Mouse (Mus musculus) cortical plate, adult 2 months (tissue): Measurements from ENCODE around the gene Lyrm7. TPM values are rescaled to one million over a fixed set of nuclear protein-coding genes. Genes with fewer than 3 reads are reported as not detected.

Source experiments
- H3K27ac ChIP-seq: fragments of 200-500 bp; 2 replicates; pipeline ENCODE4 v1.5.1; 2012; ENCODE audit warnings: low read length, control low read depth, inconsistent platforms; ENCODE audit not compliant: insufficient read depth
- H3K4me1 ChIP-seq: fragments of 200-500 bp; 2 replicates; pipeline ENCODE4 v1.6.1; 2011; ENCODE audit warnings: low read length; ENCODE audit not compliant: control insufficient read depth, insufficient read depth
- H3K4me3 ChIP-seq: fragments of 200-500 bp; 2 replicates; pipeline ENCODE4 v1.5.1; 2011; ENCODE audit warnings: mild to moderate bottlenecking, low read length, control low read depth; ENCODE audit not compliant: insufficient read depth
- CTCF ChIP-seq: fragments of 200-500 bp; IDR thresholded peaks from 2 replicates; pipeline ENCODE4 v1.5.1; 2011; ENCODE audit warnings: mild to moderate bottlenecking, control low read depth, low read length; ENCODE audit not compliant: insufficient read depth; ENCODE audit errors: extremely low read depth
- POLR2A ChIP-seq: fragments of 200-500 bp; IDR thresholded peaks from 2 replicates; pipeline ENCODE4 v1.6.1; 2011; ENCODE audit warnings: mild to moderate bottlenecking, low read length, control low read depth; ENCODE audit not compliant: insufficient read depth; ENCODE audit errors: extremely low read depth
- polyA plus RNA-seq: library from polyadenylated mRNA; depleted of rRNA; stranded (reverse); fragments of >200 nt; gene quantifications from 2 replicates; pipeline ENCODE4 v1.2.3, GENCODE M21; 2012; rRNA removed

Lyrm7 gene
- 24.4 and 25.1 TPM in 2 replicates for polyA plus RNA-seq

- peak within 1 kb of the TSS; percentile 84 for H3K27ac ChIP-seq
- no peaks in the 10 kb centered on the region for H3K4me1 ChIP-seq
- peak within 1 kb of the TSS; percentile 76 for H3K4me3 ChIP-seq
- TF ChIP-seq POLR2A (peak; percentile 79), CTCF (no peak)
These were observed at the start of gene Lyrm7 for GRCm38 (mm10) chr11:54860256-54861038. Gene Lyrm7, minus strand, starts transcription at chr11:54860916.

DNA sequence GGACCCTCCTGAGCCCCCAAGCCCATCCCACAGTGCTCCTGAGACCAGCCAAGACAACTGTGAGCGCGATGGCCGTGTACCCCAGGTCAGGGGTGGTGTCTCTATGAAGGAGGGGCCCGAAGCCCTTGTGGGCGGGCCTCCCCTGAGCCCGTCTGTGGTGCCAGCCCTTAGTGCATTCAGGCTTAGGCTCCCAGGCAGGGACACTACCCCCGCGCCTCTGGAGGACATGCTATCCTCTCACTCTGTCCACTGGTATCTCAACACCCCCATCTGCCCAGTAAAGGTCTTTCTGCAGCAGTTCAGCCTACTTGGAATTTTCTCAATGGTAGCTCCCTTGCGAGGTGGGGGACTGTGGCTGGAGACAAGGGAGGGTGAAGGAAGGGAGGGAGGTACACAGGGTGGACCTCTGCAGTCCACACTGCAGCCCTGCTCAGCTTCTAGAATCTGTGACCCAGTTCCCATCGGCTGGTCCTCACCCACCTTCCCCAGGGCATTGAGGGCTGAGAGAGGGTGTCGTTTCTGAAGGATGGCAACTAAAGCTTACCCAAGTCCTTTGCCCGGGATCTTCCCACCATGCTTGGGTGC lies 49.5 kb upstream of the Lyrm7 start:
- Histone ChIP-seq H3K27ac (no peak overlapping the region), H3K4me1 (no peaks in the 10 kb centered on the region; the same call in 1 of the 2 replicates), H3K4me3 (no peak overlapping the region)
- TF ChIP-seq POLR2A (no peak), CTCF (no peak)

DNA sequence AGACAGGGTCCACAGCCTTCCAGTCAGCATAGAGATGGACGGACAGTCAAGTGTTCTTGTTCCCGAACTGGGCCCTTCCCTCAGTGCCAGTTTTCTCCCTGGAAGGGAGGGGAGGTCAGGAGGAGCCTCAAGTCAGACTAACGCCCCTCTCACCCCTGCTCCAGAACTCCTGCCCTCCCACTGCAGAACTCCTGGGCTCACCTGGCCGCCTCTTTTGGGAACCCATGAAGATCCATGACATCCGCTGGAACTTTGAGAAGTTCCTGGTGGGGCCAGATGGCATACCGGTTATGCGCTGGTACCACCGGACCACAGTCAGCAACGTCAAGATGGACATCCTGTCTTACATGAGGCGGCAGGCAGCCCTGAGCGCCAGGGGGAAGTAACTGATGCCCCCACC lies 48.6 kb upstream of the Lyrm7 start:
- TF ChIP-seq POLR2A, result no peak
- no peak for TF ChIP-seq CTCF
- H3K27ac ChIP-seq, result no peak overlapping the region
- no peak overlapping the region for H3K4me3 ChIP-seq
- H3K4me1 ChIP-seq, result no peaks in the 10 kb centered on the region; the same call in 1 of the 2 replicates

- Histone ChIP-seq H3K4me3 (no peak overlapping the region), H3K27ac (no peak overlapping the region), H3K4me1 (no peaks in the 10 kb centered on the region; the same call in none of the 2 replicates)
- TF ChIP-seq CTCF (no peak), POLR2A (no peak)
These were observed 46.5 kb upstream of the Lyrm7 start for GRCm38 (mm10) chr11:54907259-54907658.

GRCm38 (mm10) chr11:54906466-54906865 lies 45.8 kb upstream of the Lyrm7 start:
- TF ChIP-seq POLR2A, result no peak
- no peak for TF ChIP-seq CTCF
- Histone ChIP-seq H3K4me1 (no peaks in the 10 kb centered on the region; the same call in none of the 2 replicates), H3K27ac (no peak overlapping the region), H3K4me3 (no peak overlapping the region)

- TF ChIP-seq CTCF, result no peak
- TF ChIP-seq POLR2A, result no peak
- H3K4me3 ChIP-seq, result no peak overlapping the region
- H3K27ac ChIP-seq, result no peak overlapping the region
These were observed 45.2 kb upstream of the Lyrm7 start for GRCm38 (mm10) chr11:54905931-54906330.

DNA sequence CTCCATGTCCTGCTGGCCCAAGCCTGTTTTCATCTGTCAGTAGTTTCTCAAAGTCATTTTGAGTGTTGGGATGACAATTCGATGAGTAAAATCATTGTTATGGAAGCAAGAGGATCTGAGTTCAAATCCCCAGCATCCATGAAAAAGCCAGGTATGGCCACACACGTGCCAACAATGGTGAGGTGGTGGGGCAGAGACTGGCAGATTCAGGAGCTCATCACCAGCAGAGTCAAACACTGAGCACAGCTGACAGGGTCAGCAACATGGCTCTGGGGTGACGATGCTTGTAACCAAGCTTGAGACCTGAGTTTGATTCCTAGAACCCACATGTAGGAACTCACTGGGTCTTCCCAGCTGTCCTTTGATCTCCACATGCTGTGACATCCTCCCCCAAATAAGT lies 44.4 kb upstream of the Lyrm7 start:
- H3K27ac ChIP-seq, result no peak overlapping the region
- no peak overlapping the region for H3K4me3 ChIP-seq
- no peak for TF ChIP-seq POLR2A
- TF ChIP-seq CTCF, result no peak
- no peaks in the 10 kb centered on the region; the same call in 1 of the 2 replicates for H3K4me1 ChIP-seq

More at GRCm38 (mm10) chr11:54905931-54906330, 45.2 kb upstream of the Lyrm7 start:
- H3K4me1 ChIP-seq, result no peaks in the 10 kb centered on the region; the same call in 1 of the 2 replicates

DNA sequence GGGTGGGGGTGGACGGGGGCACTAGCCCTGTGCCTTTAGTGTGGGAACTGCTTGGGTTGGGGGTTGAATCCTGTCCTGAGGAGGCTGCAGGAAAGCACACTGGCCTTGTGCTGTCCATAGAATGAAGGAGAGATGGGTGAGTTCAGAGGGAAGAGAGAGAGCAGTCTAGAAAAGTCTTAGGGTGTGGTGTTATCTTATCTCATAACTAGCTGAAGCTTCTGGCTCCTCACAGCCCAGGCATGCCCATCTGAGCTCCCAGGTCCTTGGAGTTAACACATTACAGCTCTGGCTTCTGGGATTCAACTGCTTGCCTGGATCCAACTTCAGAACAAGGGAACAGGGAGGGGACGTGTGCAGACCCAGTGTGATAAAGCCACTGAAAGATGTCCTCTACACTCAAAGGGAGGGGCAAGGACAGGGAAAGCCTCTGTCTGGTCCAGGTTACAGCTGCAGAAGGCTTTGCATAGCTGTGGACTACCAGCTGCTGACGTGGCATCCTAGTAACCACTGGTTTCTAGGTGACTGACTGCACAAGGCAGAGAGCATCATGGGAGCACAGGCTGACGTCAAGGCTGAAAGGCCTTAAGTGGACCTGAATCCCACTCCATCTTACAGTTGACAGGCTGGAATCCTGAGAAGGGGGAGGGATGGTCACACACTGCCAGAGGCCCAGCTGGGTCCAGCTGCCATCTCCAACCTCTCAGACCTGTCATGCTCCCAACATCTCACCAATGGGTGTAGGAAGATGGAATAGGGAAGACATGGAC lies 43.4 kb upstream of the Lyrm7 start:
- Histone ChIP-seq H3K27ac (no peak overlapping the region), H3K4me1 (no peaks in the 10 kb centered on the region; the same call in 1 of the 2 replicates), H3K4me3 (no peak overlapping the region)
- no peak for TF ChIP-seq CTCF
- TF ChIP-seq POLR2A, result no peak

DNA sequence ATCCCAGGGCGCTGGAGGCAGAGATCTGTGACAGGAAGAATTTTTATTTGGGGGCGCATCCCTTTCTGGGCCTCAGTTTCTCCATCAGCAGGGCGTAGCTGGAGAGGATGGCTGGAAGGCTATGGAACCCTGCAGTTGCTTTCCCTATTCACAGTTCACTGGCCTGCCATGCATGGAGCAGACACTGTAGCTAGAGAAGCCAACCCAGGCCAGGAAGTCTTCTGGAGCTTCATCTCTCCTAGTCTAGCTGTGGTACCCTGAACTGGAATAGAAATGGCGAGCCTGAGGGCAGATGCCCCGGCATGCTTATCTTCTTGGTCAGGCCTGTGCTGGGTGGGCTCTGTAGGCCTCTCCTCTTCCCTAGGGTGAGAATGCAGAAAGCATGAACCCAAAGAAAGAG lies 42.6 kb upstream of the Lyrm7 start:
- H3K27ac ChIP-seq, result no peak overlapping the region
- no peaks in the 10 kb centered on the region; the same call in 1 of the 2 replicates for H3K4me1 ChIP-seq
- H3K4me3 ChIP-seq, result peak overlapping the region; percentile 22; the same call in 1 of the 2 replicates
- TF ChIP-seq POLR2A (no peak), CTCF (no peak)
